Mouse (Mus musculus) small intestine, adult 2 months (tissue): ENCODE data around the gene Pak1ip1.

Experiments
- CTCF ChIP-seq: fragments of 200-500 bp; IDR thresholded peaks from 2 replicates; pipeline ENCODE4 v1.5.1; 2012; ENCODE audit warnings: low read depth, mild to moderate bottlenecking, control low read depth, inconsistent platforms, low read length, moderate library complexity, mixed read lengths; ENCODE audit not compliant: insufficient replicate concordance, insufficient read length; ENCODE audit errors: extremely low read depth
- POLR2A ChIP-seq: fragments of 200-500 bp; IDR thresholded peaks from 2 replicates; pipeline ENCODE4 v1.6.1; 2012; ENCODE audit warnings: low read depth, mild to moderate bottlenecking, control low read depth, inconsistent platforms, low read length, moderate library complexity

DNA sequence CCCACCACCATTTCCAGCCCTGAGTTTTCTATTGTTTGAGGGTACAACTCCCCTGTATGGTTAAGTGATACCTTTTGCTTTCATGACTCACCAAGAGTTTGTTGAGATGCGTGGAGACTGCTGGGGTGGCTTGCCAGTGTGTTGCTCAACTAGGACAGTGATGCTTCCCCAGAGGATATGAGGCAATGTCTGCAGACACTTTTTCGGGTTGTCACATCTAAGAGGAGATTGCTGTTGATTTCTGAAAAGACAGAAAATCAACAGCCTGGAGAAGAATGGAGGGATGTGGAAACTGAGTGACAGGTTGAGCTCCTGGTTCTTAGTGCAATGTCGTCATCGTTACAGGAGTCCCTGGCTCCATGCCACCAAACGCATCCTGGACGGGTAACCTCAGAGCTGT, 47.6 kb upstream of the Pak1ip1 start:
- TF ChIP-seq POLR2A (no peak), CTCF (no peak)
